8 mouse cellular contexts compared by ENCODE assay signal in the genomic region with DNA sequence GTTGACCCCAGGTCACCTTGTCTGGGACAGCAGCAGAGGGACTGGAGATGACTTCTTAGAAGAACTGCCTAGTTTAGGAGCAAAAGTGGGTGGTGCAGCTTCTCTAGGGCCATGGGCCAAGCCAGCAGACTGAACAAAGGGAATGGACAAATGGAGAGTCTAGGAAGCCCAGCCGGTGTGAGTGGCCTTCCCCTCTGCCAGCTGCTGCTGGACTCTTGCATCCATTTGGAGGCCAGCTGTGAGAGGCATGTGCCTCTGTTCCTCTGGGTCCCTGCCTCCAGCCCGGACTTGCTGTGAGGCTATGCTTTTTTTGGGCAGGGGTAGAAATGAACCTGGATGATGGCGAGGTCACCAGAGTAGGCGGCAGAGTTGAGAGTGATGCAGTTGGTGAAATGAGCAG. TPM values are rescaled to one million over a fixed set of nuclear protein-coding genes. Genes with fewer than 3 reads are reported as not detected.
A peak's percentile ranks its signal among the peaks of the same experiment; 100 is the strongest.
DNase-seq lines count a peak whose midpoint lies in the region; ATAC-seq lines count a peak whose summit lies in the region.

Gene Lats2, minus strand, starts transcription at position 152 of the 400 bp plus-strand sequence.

- DNase-seq in left cerebral cortex, adult 18-20 months (ENCODE audit: low spot score in 2 of 2), result no peak
- DNase-seq in left cerebral cortex, adult 11 months (ENCODE audit: low spot score), result no peak
- DNase-seq in adrenal gland, postnatal 25 days, result no peak
- DNase-seq in gastrocnemius, postnatal 14 days, result peak; percentile 16
- no peak for DNase-seq in left cerebral cortex, postnatal 14 days (ENCODE audit: low spot score in 2 of 2)
- DNase-seq in thymus, postnatal 4 days, result no peak
- no peak for DNase-seq in cerebellum, postnatal 4 days (ENCODE audit: low spot score in 2 of 2)

- intact Hi-C loops in gastrocnemius, postnatal 14 days (cut with DNase I; ENCODE audit: low total_unique reads), result no loop called here
- intact Hi-C loops in left cerebral cortex, postnatal 14 days (cut with DNase I), result no loop called here

- ATAC-seq in erythroblast, adult 5-6 weeks (replicated peaks; ENCODE audit: low FRiP score, poor library complexity, severe bottlenecking), result no peak

RNA-seq across cellular contexts. Expression of gene Lats2, which starts in this region (rescaled TPM):
- 10 to 100 TPM; 18.2 to 21.3 TPM for total RNA-seq in left cerebral cortex, adult 18-20 months (2021)
- 37.4 and 48.5 TPM in 2 replicates for total RNA-seq in adrenal gland, postnatal 25 days (2021)
- 10 to 100 TPM; 16.9 to 18.4 TPM for total RNA-seq in gastrocnemius, postnatal 14 days (2021)
- 10 to 100 TPM; 11.3 to 13.5 TPM for total RNA-seq in left cerebral cortex, postnatal 14 days (2021)
- total RNA-seq in erythroblast, adult 5-6 weeks (2015; ENCODE audit: low replicate concordance), result 6.3 and 7.9 TPM in 2 replicates
- 9.9 and 16.0 TPM in 2 replicates for total RNA-seq in erythroblast, adult 5-6 weeks (2017; ENCODE audit: low replicate concordance)
